Comparison of ENCODE assay signal across 27 mouse cellular contexts in genomic region chr1:171090761-171091160, GRCm38 (mm10). TPM values are rescaled to one million over a fixed set of nuclear protein-coding genes. Genes with fewer than 3 reads are reported as not detected.
DNase-seq lines count a peak whose midpoint lies in the region; ATAC-seq and TF ChIP-seq lines count a peak whose summit lies in the region.
"Had no signal": no experiment of that assay in that cellular context is flagged by ENCODE, and none has a peak within 500 bp of the region (broad histone marks: within the 10 kb centered on the region; RNA-seq: fewer than 3 reads in every experiment).

No protein-coding gene starts in this region.

- TF ChIP-seq EP300 in liver, postnatal 0 days (IDR thresholded peaks at IDR 0.05; ENCODE audit: low read depth), result no peak
- no peak for TF ChIP-seq EP300 in ES-Bruce4 (IDR thresholded peaks at IDR 0.05; ENCODE audit: insufficient read depth, low read depth, low read length)

- H3K27ac ChIP-seq in liver, adult 2 months (replicated peaks; ENCODE audit: insufficient read depth, low read depth, low read length), result no peak overlapping the region
- H3K27ac ChIP-seq in liver, embryonic 12.5 days, result no peak overlapping the region
- H3K27ac ChIP-seq in liver, postnatal 0 days (ENCODE audit: low read depth), result no peak overlapping the region
- H3K27ac ChIP-seq in ES-Bruce4 (ENCODE audit: insufficient read depth, low read length), result peak overlapping the region; percentile 97; the same call in 1 of the 2 replicates
- H3K27ac ChIP-seq in midbrain, embryonic 11.5 days (ENCODE audit: low read depth, low read length), result no peak overlapping the region
- H3K27ac ChIP-seq in gastrocnemius, adult 2 months, result no peak overlapping the region

- DNase-seq in liver, adult 2 months (ENCODE audit: extremely low read depth, low read depth, low spot score), result peak; percentile 55
- peak; percentile 53 for DNase-seq in liver, postnatal 0 days
- no peak for DNase-seq in liver
- DNase-seq in NIH3T3 (ENCODE audit: low read depth), result peak; percentile 36
- no peak for DNase-seq in midbrain, embryonic 11.5 days (ENCODE audit: low spot score, missing footprints)
- no peak for DNase-seq in gastrocnemius, adult 2 months
- DNase-seq: adrenal gland, adult 2 months; adrenal gland, adult 8-10 months; adrenal gland, postnatal 10 days; adrenal gland, postnatal 14 days; adrenal gland, postnatal 25 days; adrenal gland, postnatal 36 days; B cell, adult 2 months; cerebellum, adult 11 months; cerebellum, adult 11-12 months; cerebellum, adult 18-20 months; cerebellum, adult 2 months had no signal

- ATAC-seq in liver, embryonic 12.5 days, result no peak
- ATAC-seq in liver, postnatal 0 days, result peak; percentile 66; the same call in 1 of the 2 replicates
- no peak for ATAC-seq in midbrain, embryonic 11.5 days (ENCODE audit: low FRiP score)
- ATAC-seq: activated CD4-positive, CD25-positive, alpha-beta regulatory T cell, adult 4 months; CD4-positive, CD25-positive, alpha-beta regulatory T cell, adult 4 months; Patski had no signal

- H3K4me3 ChIP-seq in liver, adult 2 months (ENCODE audit: insufficient read depth, low read depth, low read length), result no peak overlapping the region
- H3K4me3 ChIP-seq in liver, embryonic 12.5 days, result no peak overlapping the region
- no peak overlapping the region for H3K4me3 ChIP-seq in liver, postnatal 0 days (ENCODE audit: low read depth, low read length)
- H3K4me3 ChIP-seq in ES-Bruce4 (ENCODE audit: low read depth, low read length), result no peak overlapping the region
- no peak overlapping the region for H3K4me3 ChIP-seq in midbrain, embryonic 11.5 days (ENCODE audit: low read depth, low read length)
- no peak overlapping the region for H3K4me3 ChIP-seq in gastrocnemius, adult 2 months

- no peak overlapping the region for H3K9ac ChIP-seq in liver, adult 2 months (ENCODE audit: low read depth, low read length)
- no peak overlapping the region for H3K9ac ChIP-seq in liver, embryonic 12.5 days
- no peak overlapping the region for H3K9ac ChIP-seq in liver, postnatal 0 days (replicated peaks)
- H3K9ac ChIP-seq in ES-Bruce4 (ENCODE audit: low read depth, poor library complexity, severe bottlenecking), result no peak overlapping the region
- H3K9ac ChIP-seq in midbrain, embryonic 11.5 days (ENCODE audit: low read length), result no peak overlapping the region

- H3K79me2 ChIP-seq in liver, adult 2 months (ENCODE audit: control insufficient read depth, insufficient read depth, low read length), result no peaks in the 10 kb centered on the region

- peaks cover 2% of the 10 kb centered on the region for H3K27me3 ChIP-seq in liver, adult 2 months (ENCODE audit: control insufficient read depth, insufficient read depth, low read length)
- H3K27me3 ChIP-seq in liver, embryonic 12.5 days (replicated peaks), result peaks cover 25% of the 10 kb centered on the region
- H3K27me3 ChIP-seq in liver, postnatal 0 days (ENCODE audit: insufficient read depth, low read length), result peaks cover 16% of the 10 kb centered on the region
- no peaks in the 10 kb centered on the region for H3K27me3 ChIP-seq in ES-Bruce4 (ENCODE audit: control insufficient read depth, insufficient read depth, low read length, poor library complexity, severe bottlenecking)
- peaks cover 7% of the 10 kb centered on the region for H3K27me3 ChIP-seq in midbrain, embryonic 11.5 days (ENCODE audit: control insufficient read depth, insufficient read depth, low read length)
- H3K27me3 ChIP-seq: CH12.LX, Patski had no signal

- intact Hi-C loops in gastrocnemius, adult 2 months (cut with DNase I), result no loop called here

- no peaks in the 10 kb centered on the region for H3K9me3 ChIP-seq in liver, embryonic 12.5 days (replicated peaks)
- H3K9me3 ChIP-seq in liver, postnatal 0 days (ENCODE audit: low read length), result no peaks in the 10 kb centered on the region
- peaks cover 15% of the 10 kb centered on the region for H3K9me3 ChIP-seq in ES-Bruce4 (replicated peaks; ENCODE audit: control insufficient read depth, insufficient read depth, low read length, poor library complexity, severe bottlenecking)
- no peaks in the 10 kb centered on the region for H3K9me3 ChIP-seq in midbrain, embryonic 11.5 days (ENCODE audit: control insufficient read depth, low read length)

- H3K4me2 ChIP-seq in liver, embryonic 12.5 days, result no peak overlapping the region
- H3K4me2 ChIP-seq in liver, postnatal 0 days (ENCODE audit: low read depth, low read length), result no peak overlapping the region
- no peak overlapping the region for H3K4me2 ChIP-seq in midbrain, embryonic 11.5 days

- WGBS in liver, adult 2 months, result 30% methylated on average over 2 of the region's 2 CpGs
- 60% methylated on average over 2 of the region's 2 CpGs for WGBS in liver, embryonic 12.5 days (ENCODE audit: insufficient replicate concordance)
- WGBS in liver, postnatal 0 days (ENCODE audit: insufficient replicate concordance), result 41% methylated on average over 2 of the region's 2 CpGs
- 82% methylated on average over 2 of the region's 2 CpGs for WGBS in midbrain, embryonic 11.5 days

- H3K36me3 ChIP-seq in liver, adult 2 months (ENCODE audit: control insufficient read depth, insufficient read depth, low read length), result no peaks in the 10 kb centered on the region
- H3K36me3 ChIP-seq in liver, embryonic 12.5 days, result no peaks in the 10 kb centered on the region
- H3K36me3 ChIP-seq in liver, postnatal 0 days (replicated peaks; ENCODE audit: insufficient read depth, low read length), result no peaks in the 10 kb centered on the region
- H3K36me3 ChIP-seq in ES-Bruce4 (ENCODE audit: control insufficient read depth, insufficient read depth, low read length, poor library complexity, severe bottlenecking), result no peaks in the 10 kb centered on the region
- H3K36me3 ChIP-seq in midbrain, embryonic 11.5 days (ENCODE audit: control insufficient read depth, insufficient read depth, low read length), result no peaks in the 10 kb centered on the region
- H3K36me3 ChIP-seq: G1E had no signal

- TF ChIP-seq POLR2A in liver, adult 2 months (IDR thresholded peaks at IDR 0.05; ENCODE audit: extremely low read depth, insufficient read depth, low read length), result no peak
- TF ChIP-seq POLR2A in ES-Bruce4 (IDR thresholded peaks at IDR 0.05; ENCODE audit: insufficient read depth, low read length), result no peak

- no peaks in the 10 kb centered on the region for H3K4me1 ChIP-seq in liver, adult 2 months (ENCODE audit: control insufficient read depth, insufficient read depth, low read length)
- H3K4me1 ChIP-seq in liver, embryonic 12.5 days, result peaks cover 32% of the 10 kb centered on the region
- peaks cover 13% of the 10 kb centered on the region for H3K4me1 ChIP-seq in liver, postnatal 0 days (ENCODE audit: insufficient read depth)
- H3K4me1 ChIP-seq in ES-Bruce4 (ENCODE audit: control insufficient read depth, insufficient read depth, low read length), result peaks cover 2% of the 10 kb centered on the region
- H3K4me1 ChIP-seq in midbrain, embryonic 11.5 days (ENCODE audit: control insufficient read depth, insufficient read depth, low read length), result no peaks in the 10 kb centered on the region

- no peak for TF ChIP-seq CTCF in liver, adult 2 months (IDR thresholded peaks at IDR 0.05; ENCODE audit: low read depth, low read length)
- no peak for TF ChIP-seq CTCF in liver, postnatal 0 days (IDR thresholded peaks at IDR 0.05; ENCODE audit: low read depth)
- no peak for TF ChIP-seq CTCF in ES-Bruce4 (IDR thresholded peaks at IDR 0.05; ENCODE audit: low read depth, low read length)
- TF ChIP-seq CTCF in gastrocnemius, adult 2 months (IDR thresholded peaks at IDR 0.05), result no peak

RNA-seq across cellular contexts. Expression of gene Cfap126, which starts 23.0 kb away (rescaled TPM):
- 0.13 and 0.37 TPM in 2 replicates for total RNA-seq in liver, adult 2 months (2014; rRNA removed)
- 1.5 and 3.5 TPM in 2 replicates for polyA plus RNA-seq in liver, adult 2 months (2012; rRNA removed)
- 2.1 and 2.3 TPM in 2 replicates for polyA plus RNA-seq in liver, embryonic 12.5 days (2016; fragmentation: Nextera tagmentation; extraction: Ambion mirVana)
- 0.90 and 1.5 TPM in 2 replicates for polyA plus RNA-seq in liver, postnatal 0 days (2015; fragmentation: Nextera tagmentation; extraction: Ambion mirVana)
- polyA plus RNA-seq in ES-Bruce4 (2011; ENCODE audit: insufficient read depth, insufficient read length, low read depth, missing spikeins), result 6.4 and 7.5 TPM in 2 replicates
- 1.7 and 2.4 TPM in 2 replicates for polyA plus RNA-seq in midbrain, embryonic 11.5 days (2014; fragmentation: Nextera tagmentation; extraction: Ambion mirVana)
- total RNA-seq in gastrocnemius, adult 2 months (2021), result 1 to 10 TPM in 1 of 2 experiments, under 1 TPM in 1; 0.75 to 1.8 TPM
- total RNA-seq: ES-E14 had no signal

RNA-seq across cellular contexts. Expression of gene Fcgr3, which starts 26.0 kb away (rescaled TPM):
- 11.5 and 14.5 TPM in 2 replicates for total RNA-seq in liver, adult 2 months (2014; rRNA removed)
- 2.6 and 4.5 TPM in 2 replicates for polyA plus RNA-seq in liver, adult 2 months (2012; rRNA removed)
- polyA plus RNA-seq in liver, embryonic 12.5 days (2016; fragmentation: Nextera tagmentation; extraction: Ambion mirVana), result 16.1 and 17.0 TPM in 2 replicates
- 40.3 and 41.8 TPM in 2 replicates for polyA plus RNA-seq in liver, postnatal 0 days (2015; fragmentation: Nextera tagmentation; extraction: Ambion mirVana)
- polyA plus RNA-seq in ES-Bruce4 (2011; ENCODE audit: insufficient read depth, insufficient read length, low read depth, missing spikeins), result 0.78 and 0.87 TPM in 2 replicates
- polyA plus RNA-seq in midbrain, embryonic 11.5 days (2014; fragmentation: Nextera tagmentation; extraction: Ambion mirVana), result 8.5 and 8.6 TPM in 2 replicates
- total RNA-seq in gastrocnemius, adult 2 months (2021), result 1 to 10 TPM; 1.8 to 4.3 TPM
- polyA plus RNA-seq: C2C12; CD4-positive, CD25-positive, alpha-beta regulatory T cell, adult 4 months had no signal

RNA-seq across cellular contexts. Expression of gene Sdhc, which starts 59.6 kb away (rescaled TPM):
- total RNA-seq in liver, adult 2 months (2014; rRNA removed), result 194 and 217 TPM in 2 replicates
- 375 and 403 TPM in 2 replicates for polyA plus RNA-seq in liver, adult 2 months (2012; rRNA removed)
- polyA plus RNA-seq in liver, embryonic 12.5 days (2016; fragmentation: Nextera tagmentation; extraction: Ambion mirVana), result 140 and 155 TPM in 2 replicates
- 207 and 212 TPM in 2 replicates for polyA plus RNA-seq in liver, postnatal 0 days (2015; fragmentation: Nextera tagmentation; extraction: Ambion mirVana)
- polyA plus RNA-seq in ES-Bruce4 (2011; ENCODE audit: insufficient read depth, insufficient read length, low read depth, missing spikeins), result 273 and 285 TPM in 2 replicates
- polyA plus RNA-seq in midbrain, embryonic 11.5 days (2014; fragmentation: Nextera tagmentation; extraction: Ambion mirVana), result 291 and 314 TPM in 2 replicates
- 100 to 1,000 TPM; 635 to 909 TPM for total RNA-seq in gastrocnemius, adult 2 months (2021)

RNA-seq across cellular contexts. Expression of gene Mpz, which starts 59.8 kb away (rescaled TPM):
- 0.07 and 0.09 TPM in 2 replicates for total RNA-seq in liver, adult 2 months (2014; rRNA removed)
- polyA plus RNA-seq in liver, adult 2 months (2012; rRNA removed), result 0.27 and 0.83 TPM in 2 replicates
- polyA plus RNA-seq in liver, embryonic 12.5 days (2016; fragmentation: Nextera tagmentation; extraction: Ambion mirVana), result 0.10 and 0.18 TPM in 2 replicates
- polyA plus RNA-seq in liver, postnatal 0 days (2015; fragmentation: Nextera tagmentation; extraction: Ambion mirVana), result 0.05 and 0.12 TPM in 2 replicates
- 1.1 and 1.3 TPM in 2 replicates for polyA plus RNA-seq in ES-Bruce4 (2011; ENCODE audit: insufficient read depth, insufficient read length, low read depth, missing spikeins)
- 0.12 TPM in 2 replicates for polyA plus RNA-seq in midbrain, embryonic 11.5 days (2014; fragmentation: Nextera tagmentation; extraction: Ambion mirVana)
- 10 to 100 TPM; 24.7 to 27.7 TPM for total RNA-seq in gastrocnemius, adult 2 months (2021)
- total RNA-seq: G1E, MEL had no signal
- polyA plus RNA-seq: activated CD4-positive, CD25-positive, alpha-beta regulatory T cell, adult 4 months; CD4-positive, CD25-positive, alpha-beta regulatory T cell, adult 4 months; G1E had no signal

Comparison
In these comparisons a context has a peak if more than half of its experiments do, and no peak if none do; other contexts are left out.
1. DNase-seq: peak in liver, adult 2 months (single experiment), liver, postnatal 0 days (single experiment) and NIH3T3 (single experiment); none in liver (single experiment), midbrain, embryonic 11.5 days (single experiment) and gastrocnemius, adult 2 months (single experiment).